Mouse (Mus musculus): Measurements from ENCODE around the gene Slc12a7. TPM values are rescaled to one million over a fixed set of nuclear protein-coding genes. Genes with fewer than 3 reads are reported as not detected.

Slc12a7 gene
- polyA plus RNA-seq, 1 experiment from 2014 or later: 21.5 TPM

DNA sequence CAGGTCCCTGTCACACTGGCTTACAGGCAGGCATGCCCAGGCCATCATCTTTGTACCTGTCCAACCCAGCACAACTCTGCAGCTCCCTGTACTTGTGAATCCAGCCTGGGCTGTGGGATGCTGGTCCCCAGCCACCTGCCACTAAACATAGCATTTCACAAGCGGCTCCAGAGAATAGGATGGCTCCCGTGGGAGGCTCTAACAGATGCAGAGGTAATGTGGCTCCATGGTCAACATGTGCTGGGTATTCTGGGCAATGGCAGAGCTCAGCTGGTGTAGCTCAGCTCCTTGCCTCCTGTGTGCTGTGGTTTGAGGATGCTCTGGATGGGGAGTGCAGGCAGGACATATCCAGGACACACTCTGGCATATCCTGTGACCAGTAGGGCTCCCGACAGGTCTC is 10.8 kb downstream of the Slc12a7 start:
- no peak overlapping the region for H3K4me2 ChIP-seq

DNA sequence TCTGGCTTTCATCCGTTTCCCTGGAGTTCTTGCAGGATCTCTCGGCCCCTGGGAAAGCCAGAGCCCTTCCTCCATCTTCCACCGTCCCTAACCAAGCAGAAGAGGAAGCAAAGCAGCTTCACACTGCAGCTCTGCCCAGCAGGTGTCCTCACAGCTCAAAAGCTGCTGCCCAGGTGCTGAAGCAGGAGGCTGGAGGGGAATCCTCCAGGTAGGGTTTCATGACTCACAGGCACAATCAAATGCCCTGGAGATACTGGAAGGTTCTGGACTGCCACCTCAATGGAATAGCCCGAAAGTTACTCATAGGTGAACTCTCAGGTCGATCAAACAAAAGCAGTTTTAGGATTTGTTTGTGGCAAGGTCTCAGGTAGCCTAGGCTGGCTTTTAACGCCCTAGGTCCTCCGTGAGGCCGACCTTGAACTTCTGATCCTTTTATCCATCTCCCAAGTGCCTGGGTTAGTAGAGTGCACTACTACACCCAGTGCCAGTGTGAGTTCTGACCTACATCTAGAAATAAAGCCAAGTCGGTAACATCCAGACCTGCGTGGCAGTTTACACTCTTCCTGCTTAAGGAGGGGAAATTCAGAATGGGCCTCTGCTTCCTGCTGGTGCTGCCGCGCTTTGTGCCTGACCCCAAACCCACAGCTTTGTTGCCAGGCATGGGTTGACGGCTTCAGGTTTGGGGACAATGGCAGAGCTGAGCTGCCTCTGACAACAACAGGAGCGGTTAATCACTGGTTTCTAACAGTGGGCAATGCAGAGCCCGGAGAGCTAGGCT is 16.0 kb downstream of the Slc12a7 start:
- Histone ChIP-seq H3K27ac (no peak overlapping the region), H3K4me2 (no peak overlapping the region), H3K9ac (peak overlapping the region; percentile 36; the same call in 1 of the 2 replicates), H3K36me3 (no peaks in the 10 kb centered on the region), H3K4me3 (no peak overlapping the region), H3K9me3 (no peaks in the 10 kb centered on the region), H3K4me1 (peaks cover 18% of the 10 kb centered on the region), H3K27me3 (0 out of 2 replicates have a peak, but pooled peaks cover 3% of the 10 kb centered on the region)
- 36% methylated on average over 15 of the region's 15 CpGs for WGBS
- ATAC-seq (ENCODE audit: insufficient number of reproducible peaks, insufficient read depth, low FRiP score, low TSS enrichment, low read depth): no peak

More for the DNA sequence above, 10.8 kb downstream of the Slc12a7 start:
- no peaks in the 10 kb centered on the region for H3K4me1 ChIP-seq
- 58% methylated on average over 3 of the region's 3 CpGs for WGBS
- no peak for ATAC-seq (ENCODE audit: insufficient number of reproducible peaks, insufficient read depth, low FRiP score, low TSS enrichment, low read depth)
- H3K27me3 ChIP-seq: 0 out of 2 replicates have a peak, but pooled peaks cover 3% of the 10 kb centered on the region
- H3K9me3 ChIP-seq: no peaks in the 10 kb centered on the region
- no peak overlapping the region for H3K27ac ChIP-seq
- no peak overlapping the region for H3K9ac ChIP-seq
- no peaks in the 10 kb centered on the region for H3K36me3 ChIP-seq
- H3K4me3 ChIP-seq: no peak overlapping the region

DNA sequence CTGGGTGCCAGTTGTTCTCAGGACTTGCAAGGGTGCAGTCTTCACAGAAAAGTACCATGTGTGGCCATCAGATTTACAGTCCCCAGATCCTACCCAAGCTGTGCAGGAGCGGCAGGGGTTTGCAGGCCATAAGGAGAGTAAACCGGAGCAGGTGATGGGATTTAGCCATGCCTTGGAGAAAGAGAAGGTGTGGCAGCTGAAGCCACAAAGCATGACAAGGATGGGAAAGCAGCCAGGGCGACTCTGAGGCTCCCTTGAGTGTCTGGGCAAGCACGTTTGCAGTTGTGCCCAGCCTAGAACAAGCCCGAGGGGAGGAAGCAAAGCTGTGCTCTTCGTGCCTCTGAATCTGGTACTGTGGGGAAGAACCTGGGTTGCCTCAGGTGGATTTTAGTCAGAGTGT is 17.5 kb downstream of the Slc12a7 start:
- 55% methylated on average over 6 of the region's 6 CpGs for WGBS

DNA sequence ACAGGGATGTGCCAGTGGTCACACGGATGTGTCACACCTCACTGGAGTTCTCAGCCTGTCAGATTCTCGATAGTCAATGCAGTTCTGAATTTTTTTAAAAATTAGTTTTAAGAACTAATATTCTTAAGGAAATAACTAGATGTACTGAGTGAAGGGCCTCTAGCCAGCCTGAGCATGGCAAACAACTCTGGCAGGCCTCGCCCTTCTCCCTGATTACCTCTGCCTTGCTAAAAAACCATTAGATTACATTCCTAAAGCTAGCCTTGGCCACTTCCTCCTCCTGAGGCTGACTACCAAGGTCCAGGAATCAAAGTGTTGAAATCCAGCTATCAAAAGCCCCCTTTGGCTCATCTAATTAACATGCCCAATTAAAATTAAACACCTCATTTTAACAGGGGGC is 18.4 kb downstream of the Slc12a7 start:
- no peak for ATAC-seq (ENCODE audit: insufficient number of reproducible peaks, insufficient read depth, low FRiP score, low TSS enrichment, low read depth)
- Histone ChIP-seq H3K27ac (no peak overlapping the region), H3K9me3 (no peaks in the 10 kb centered on the region), H3K9ac (no peak overlapping the region), H3K27me3 (0 out of 2 replicates have a peak, but pooled peaks cover 3% of the 10 kb centered on the region), H3K36me3 (no peaks in the 10 kb centered on the region), H3K4me1 (peaks cover 18% of the 10 kb centered on the region), H3K4me2 (no peak overlapping the region), H3K4me3 (no peak overlapping the region)
- WGBS: 88% methylated on average over 3 of the region's 3 CpGs

More for the DNA sequence above, 17.5 kb downstream of the Slc12a7 start:
- H3K36me3 ChIP-seq: no peaks in the 10 kb centered on the region
- no peak overlapping the region for H3K9ac ChIP-seq
- no peak overlapping the region for H3K27ac ChIP-seq
- ATAC-seq (ENCODE audit: insufficient number of reproducible peaks, insufficient read depth, low FRiP score, low TSS enrichment, low read depth): no peak
- no peak overlapping the region for H3K4me2 ChIP-seq
- H3K9me3 ChIP-seq: no peaks in the 10 kb centered on the region
- peaks cover 18% of the 10 kb centered on the region for H3K4me1 ChIP-seq
- H3K27me3 ChIP-seq: 0 out of 2 replicates have a peak, but pooled peaks cover 3% of the 10 kb centered on the region
- no peak overlapping the region for H3K4me3 ChIP-seq

DNA sequence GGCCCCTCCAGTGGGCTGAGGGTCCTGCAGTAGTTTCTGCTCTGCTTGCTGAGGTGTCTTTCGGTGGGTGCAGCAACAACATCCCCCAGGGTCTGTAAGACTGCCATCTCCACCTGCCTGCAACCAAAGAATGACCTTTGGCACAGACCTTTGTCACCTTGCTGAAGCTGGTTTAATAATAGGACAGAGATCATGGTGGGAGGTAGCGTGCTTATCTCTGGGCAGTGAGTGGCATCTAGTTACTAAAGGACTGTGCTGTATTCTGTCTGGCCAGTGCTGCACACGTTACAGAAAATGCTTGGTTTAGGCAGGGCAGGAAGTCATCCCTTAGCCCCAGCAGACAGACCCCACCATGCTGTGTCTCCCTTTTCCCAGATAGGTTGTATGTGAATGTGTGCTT is 22.9 kb downstream of the Slc12a7 start:
- Histone ChIP-seq H3K9me3 (no peaks in the 10 kb centered on the region), H3K4me3 (no peak overlapping the region), H3K9ac (no peak overlapping the region), H3K4me2 (no peak overlapping the region), H3K4me1 (no peaks in the 10 kb centered on the region), H3K27ac (no peak overlapping the region), H3K36me3 (no peaks in the 10 kb centered on the region), H3K27me3 (no peaks in the 10 kb centered on the region)
- 68% methylated on average over 3 of the region's 3 CpGs for WGBS
- no peak for ATAC-seq (ENCODE audit: insufficient number of reproducible peaks, insufficient read depth, low FRiP score, low TSS enrichment, low read depth)

DNA sequence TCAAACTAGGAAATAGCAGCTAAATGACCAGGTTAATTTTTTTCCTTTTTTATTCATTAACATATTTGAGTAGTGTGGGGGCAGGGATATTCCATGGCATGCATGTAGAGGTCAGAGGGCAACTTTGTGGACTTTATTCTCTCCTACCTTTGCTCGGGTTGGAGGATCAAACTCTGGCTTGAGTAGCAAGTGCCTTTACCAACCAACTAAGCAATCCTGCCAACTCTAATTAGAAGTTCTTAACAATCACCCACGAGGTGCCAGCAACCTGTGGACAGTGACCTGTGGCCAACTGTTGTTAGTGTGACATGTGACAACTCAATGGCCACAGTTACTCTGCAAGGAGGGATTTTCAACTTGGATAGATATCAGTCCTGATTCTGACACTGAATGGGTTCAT is 24.0 kb downstream of the Slc12a7 start:
- Histone ChIP-seq H3K4me1 (no peaks in the 10 kb centered on the region), H3K36me3 (no peaks in the 10 kb centered on the region), H3K4me2 (no peak overlapping the region), H3K27me3 (no peaks in the 10 kb centered on the region), H3K4me3 (no peak overlapping the region), H3K9me3 (no peaks in the 10 kb centered on the region), H3K9ac (no peak overlapping the region), H3K27ac (no peak overlapping the region)
- 60% methylated on average over 2 of the region's 2 CpGs for WGBS
- no peak for ATAC-seq (ENCODE audit: insufficient number of reproducible peaks, insufficient read depth, low FRiP score, low TSS enrichment, low read depth)

DNA sequence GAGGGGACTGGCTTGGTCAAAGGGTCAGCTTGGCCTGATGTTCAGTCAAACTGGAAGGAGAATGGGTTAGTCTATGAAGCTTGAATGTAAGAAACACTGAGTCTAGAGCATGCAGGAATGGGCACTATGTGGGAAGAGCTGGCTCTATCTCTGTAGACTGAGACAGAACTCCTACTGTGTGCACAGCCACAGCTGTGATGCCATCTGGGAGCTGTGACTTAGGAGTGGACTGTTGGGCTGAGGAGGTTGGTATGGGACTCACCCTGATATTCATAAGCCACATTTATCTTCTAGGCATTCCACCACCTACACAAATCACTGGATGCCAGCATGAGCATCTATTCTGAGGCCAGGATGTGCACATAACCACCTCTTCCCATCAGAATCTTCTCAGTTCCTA is 24.5 kb downstream of the Slc12a7 start:
- ATAC-seq (ENCODE audit: insufficient number of reproducible peaks, insufficient read depth, low FRiP score, low TSS enrichment, low read depth): no peak
- no peak overlapping the region for H3K9ac ChIP-seq

DNA sequence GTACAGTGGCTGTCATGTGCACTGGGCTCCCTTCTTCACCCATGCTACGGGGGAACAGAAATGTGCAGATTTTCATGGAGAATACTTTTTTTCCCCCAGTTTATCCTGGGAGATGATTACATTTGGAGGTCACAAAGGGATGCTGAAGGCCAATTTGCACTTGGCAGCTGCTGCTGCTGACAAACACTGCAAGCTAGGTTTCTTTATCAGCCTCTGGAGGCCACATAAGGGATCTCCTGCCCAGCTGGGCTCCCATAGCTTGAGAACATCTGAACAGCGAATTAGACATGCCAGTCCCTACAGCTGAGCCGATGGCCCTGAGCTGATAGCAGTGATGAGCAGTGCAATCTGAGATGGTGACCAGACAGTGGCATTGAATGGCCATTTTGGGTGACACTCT is 26.7 kb downstream of the Slc12a7 start:
- WGBS: 79% methylated on average over 3 of the region's 3 CpGs
- no peaks in the 10 kb centered on the region for H3K9me3 ChIP-seq
- H3K4me3 ChIP-seq: no peak overlapping the region
- peaks cover 1% of the 10 kb centered on the region; the same call in 1 of the 2 replicates for H3K4me1 ChIP-seq
- H3K9ac ChIP-seq: no peak overlapping the region
- H3K27ac ChIP-seq: no peak overlapping the region
- ATAC-seq (ENCODE audit: insufficient number of reproducible peaks, insufficient read depth, low FRiP score, low TSS enrichment, low read depth): no peak
- H3K36me3 ChIP-seq: no peaks in the 10 kb centered on the region
- H3K27me3 ChIP-seq: no peaks in the 10 kb centered on the region
- H3K4me2 ChIP-seq: no peak overlapping the region

More for the DNA sequence above, 24.5 kb downstream of the Slc12a7 start:
- Histone ChIP-seq H3K36me3 (no peaks in the 10 kb centered on the region), H3K27me3 (no peaks in the 10 kb centered on the region), H3K4me3 (no peak overlapping the region), H3K4me1 (no peaks in the 10 kb centered on the region), H3K27ac (no peak overlapping the region), H3K9me3 (no peaks in the 10 kb centered on the region), H3K4me2 (no peak overlapping the region)

DNA sequence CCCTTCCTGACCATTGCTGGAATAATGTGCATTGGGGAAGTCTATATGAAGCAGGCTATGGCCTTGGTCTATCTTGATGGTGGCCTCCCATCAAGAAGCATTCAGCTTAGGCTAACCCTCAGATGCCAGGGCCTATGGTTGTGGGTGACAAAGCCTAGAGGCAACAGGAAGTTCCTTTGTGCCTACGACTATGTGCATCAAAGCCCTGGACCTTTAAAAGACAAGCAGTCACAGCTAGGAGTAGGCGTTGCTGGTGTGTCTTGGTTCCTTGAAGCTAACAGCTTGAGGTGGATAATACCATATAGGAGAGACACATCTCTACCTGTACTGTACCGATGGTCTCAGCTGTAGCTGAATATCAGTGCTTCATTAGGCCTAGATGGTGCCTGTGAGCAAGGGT is 27.2 kb downstream of the Slc12a7 start:
- no peaks in the 10 kb centered on the region for H3K9me3 ChIP-seq
- no peak for ATAC-seq (ENCODE audit: insufficient number of reproducible peaks, insufficient read depth, low FRiP score, low TSS enrichment, low read depth)
- no peaks in the 10 kb centered on the region for H3K36me3 ChIP-seq
- no peak overlapping the region for H3K4me2 ChIP-seq
- H3K27me3 ChIP-seq: no peaks in the 10 kb centered on the region
- peaks cover 7% of the 10 kb centered on the region for H3K4me1 ChIP-seq
- no peak overlapping the region for H3K4me3 ChIP-seq
- no peak overlapping the region for H3K27ac ChIP-seq
- WGBS: 87% methylated on average over 3 of the region's 3 CpGs
- no peak overlapping the region for H3K9ac ChIP-seq

DNA sequence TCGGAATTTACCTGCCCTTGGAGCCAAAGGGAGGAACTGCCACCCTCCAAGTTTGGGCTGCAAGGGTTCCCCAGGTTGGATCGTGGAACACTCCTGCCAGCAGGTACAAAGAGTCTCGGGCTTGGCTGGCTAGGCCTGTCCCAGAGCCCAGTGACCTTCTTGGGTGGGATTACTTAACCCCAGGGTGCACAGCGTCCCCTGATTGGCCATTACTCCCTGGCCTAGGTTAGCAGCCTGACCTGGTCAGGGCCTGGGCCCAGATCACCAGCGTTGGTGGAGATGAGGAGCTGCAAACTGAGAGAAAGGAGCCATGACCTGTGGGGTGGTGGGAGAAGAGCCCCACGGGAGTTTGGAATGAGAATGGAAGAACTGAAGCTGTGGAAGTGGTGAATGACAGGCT is 30.0 kb downstream of the Slc12a7 start:
- H3K9ac ChIP-seq: peak overlapping the region; percentile 88
- 32% methylated on average over 6 of the region's 6 CpGs for WGBS
- peaks cover 35% of the 10 kb centered on the region for H3K4me1 ChIP-seq
- H3K4me2 ChIP-seq: peak overlapping the region; percentile 90
- no peak for ATAC-seq (ENCODE audit: insufficient number of reproducible peaks, insufficient read depth, low FRiP score, low TSS enrichment, low read depth)
- H3K27me3 ChIP-seq: no peaks in the 10 kb centered on the region
- H3K36me3 ChIP-seq: no peaks in the 10 kb centered on the region
- no peaks in the 10 kb centered on the region for H3K9me3 ChIP-seq
- H3K27ac ChIP-seq: peak overlapping the region; percentile 16; the same call in 1 of the 2 replicates
- peak overlapping the region; percentile 76 for H3K4me3 ChIP-seq

DNA sequence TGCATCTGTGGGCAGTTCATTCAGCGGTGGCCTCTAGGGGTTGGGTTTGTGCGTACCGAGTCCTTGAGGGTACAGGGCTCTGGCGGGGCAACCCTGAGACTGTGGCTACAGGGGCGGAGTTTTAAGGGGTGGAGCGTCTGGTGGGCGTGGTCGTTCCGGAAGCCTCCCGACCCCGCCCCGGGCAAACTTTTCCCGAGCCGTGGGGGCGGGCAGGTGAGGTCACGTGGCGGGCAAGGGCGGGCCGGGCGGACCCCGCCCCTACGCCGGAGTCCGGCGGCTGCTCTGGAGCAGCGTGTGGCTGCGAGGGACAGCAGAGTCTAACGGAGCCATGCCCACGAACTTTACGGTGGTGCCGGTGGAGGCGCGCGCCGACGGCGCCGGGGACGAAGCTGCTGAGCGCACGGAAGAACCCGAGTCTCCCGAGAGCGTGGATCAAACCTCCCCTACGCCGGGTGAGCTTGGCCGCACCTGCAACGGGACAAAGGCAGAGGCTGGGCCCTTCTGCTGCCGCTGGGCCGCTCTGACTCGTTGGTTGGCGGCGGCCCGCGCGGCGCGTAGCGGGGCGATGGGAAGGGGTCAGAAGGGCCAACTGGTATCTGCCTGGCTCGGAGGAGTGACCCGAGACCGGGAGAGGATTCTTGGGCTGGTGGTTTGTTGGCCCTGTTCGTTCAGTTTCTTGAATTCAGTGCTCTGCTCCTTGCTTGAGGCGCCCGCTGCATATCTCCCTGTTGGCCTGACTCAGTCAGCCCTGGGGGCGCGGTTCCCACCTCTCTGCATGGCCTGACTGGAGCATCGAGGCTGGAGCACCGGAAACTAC is 30.8 kb downstream of the Slc12a7 start:
- WGBS: under 1% methylated on average over 70 of the region's 70 CpGs
- Histone ChIP-seq H3K27ac (peak overlapping the region; percentile 68), H3K4me2 (peak overlapping the region; percentile 90), H3K4me1 (peaks cover 37% of the 10 kb centered on the region), H3K27me3 (no peaks in the 10 kb centered on the region), H3K4me3 (peak overlapping the region; percentile 76), H3K9me3 (no peaks in the 10 kb centered on the region), H3K36me3 (0 out of 2 replicates have a peak, but pooled peaks cover 3% of the 10 kb centered on the region), H3K9ac (peak overlapping the region; percentile 88)
- ATAC-seq (ENCODE audit: insufficient number of reproducible peaks, insufficient read depth, low FRiP score, low TSS enrichment, low read depth): peak; percentile 83
